Mouse (Mus musculus) lung, postnatal 0 days (tissue): ENCODE results near the gene Olfr24.

Experiments
- CTCF ChIP-seq: IDR thresholded peaks from 2 replicates; pipeline ENCODE4 v1.5.1; 2016; ENCODE audit warnings: antibody characterized with exemption, mild to moderate bottlenecking
- EP300 ChIP-seq: IDR thresholded peaks from 2 replicates; pipeline ENCODE4 v1.6.1; 2016; ENCODE audit warnings: antibody characterized with exemption, mild to moderate bottlenecking, control low read depth

- TF ChIP-seq CTCF = no peak
- TF ChIP-seq EP300 = no peak
These were observed 15.2 kb upstream of the Olfr24 start for GRCm38 (mm10) chr9:18778981-18779380.
